Mouse (Mus musculus) heart, embryonic 10.5 days (tissue): ENCODE results near the gene Tpp1. TPM values are rescaled to one million over a fixed set of nuclear protein-coding genes. Genes with fewer than 3 reads are reported as not detected.

Experiments used
- DNase-seq: peaks from one replicate; pipeline ENCODE4 v3.0.0-alpha.2; 2017; ENCODE audit warnings: low spot score
- H3K27ac ChIP-seq: fragments of 300-500 bp; sonication (generic); 2 replicates; pipeline ENCODE4 v1.5.1; 2016; ENCODE audit warnings: mild to moderate bottlenecking
- H3K27me3 ChIP-seq: fragments of 300-500 bp; sonication (generic); 2 replicates; pipeline ENCODE4 v1.6.1; 2016; ENCODE audit warnings: mild to moderate bottlenecking; ENCODE audit not compliant: poor library complexity, insufficient read depth, severe bottlenecking
- H3K36me3 ChIP-seq: fragments of 300-500 bp; sonication (generic); 2 replicates; pipeline ENCODE4 v1.6.1; 2016; ENCODE audit warnings: mild to moderate bottlenecking, moderate library complexity
- H3K4me1 ChIP-seq: fragments of 300-500 bp; sonication (generic); 2 replicates; pipeline ENCODE4 v1.6.1; 2016; ENCODE audit warnings: mild to moderate bottlenecking
- H3K4me3 ChIP-seq: fragments of 300-500 bp; sonication (generic); 2 replicates; pipeline ENCODE4 v1.5.1; 2016; ENCODE audit warnings: mild to moderate bottlenecking, moderate library complexity
- H3K9me3 ChIP-seq: fragments of 300-500 bp; sonication (generic); 2 replicates; pipeline ENCODE4 v1.6.1; 2016; ENCODE audit warnings: mild to moderate bottlenecking, moderate library complexity
- WGBS: fragments of 180-500 bp; shearing (Covaris S2); methylation state at CpG from one replicate; pipeline ENCODE4 v1.1.7; 2016; 5-methylcytosine and 5-hydroxymethylcytosine counted together
- polyA plus RNA-seq: library from polyadenylated mRNA; unstranded; fragments of >200 nt; fragmentation: Nextera tagmentation; extraction: Ambion mirVana; gene quantifications from 2 replicates; pipeline ENCODE4 v1.2.1, GENCODE M21; 2016

Tpp1 gene
- polyA plus RNA-seq, result 76.5 and 95.2 TPM in 2 replicates

DNA sequence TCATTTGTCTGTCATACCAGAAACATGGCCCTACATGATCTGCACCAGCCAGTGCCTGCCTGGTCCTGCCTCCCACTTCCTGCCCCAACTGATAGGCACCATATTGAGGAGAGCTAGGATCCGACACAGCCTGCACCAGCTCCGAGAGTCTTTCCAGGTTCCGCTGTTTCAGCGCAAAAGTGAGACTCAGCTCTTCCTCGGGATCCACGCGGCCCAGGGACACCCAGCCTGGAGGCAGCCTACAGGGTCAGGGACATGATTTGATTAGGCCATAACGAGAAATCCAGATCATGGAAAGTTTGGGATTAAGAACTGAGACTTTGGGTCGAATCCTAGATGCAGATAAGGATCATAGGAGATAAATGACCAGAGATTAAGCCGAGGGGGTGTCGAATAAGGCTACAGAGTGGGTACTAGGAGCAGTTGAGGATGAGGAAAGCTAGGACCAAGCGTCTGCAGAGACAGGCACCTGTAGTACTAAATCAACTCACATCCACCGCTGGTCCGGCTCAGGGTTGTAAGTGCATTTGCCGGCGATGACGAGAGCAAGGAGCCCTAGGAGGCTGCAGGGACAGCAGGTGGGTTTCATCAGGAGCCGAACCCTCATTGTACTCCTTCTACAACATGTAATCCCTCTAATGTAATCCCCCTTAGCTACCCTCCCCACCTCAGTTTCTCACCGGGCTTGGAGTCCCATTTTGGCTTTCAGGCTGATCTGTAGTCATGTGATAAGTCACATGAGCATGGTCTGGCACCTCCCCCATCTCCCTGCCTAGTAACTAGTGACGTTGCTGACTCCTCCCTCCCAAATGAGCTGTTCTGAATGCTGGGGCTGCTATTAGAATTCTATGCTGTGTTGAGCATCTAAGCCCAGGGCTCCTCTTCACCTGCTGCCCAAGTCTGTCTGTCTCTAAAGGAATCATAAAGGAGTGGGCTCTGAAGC is at the start of gene Tpp1:
Tpp1 (minus strand) TSS at position 745 of the 943 bp plus-strand sequence.
- H3K4me1 ChIP-seq, result peaks cover 6% of the 10 kb centered on the region
- H3K4me3 ChIP-seq, result peak within 1 kb of the TSS; percentile 75
- no peaks in the 10 kb centered on the region for H3K9me3 ChIP-seq
- peak; percentile 94 for DNase-seq
- peaks cover 62% of the 10 kb centered on the region for H3K36me3 ChIP-seq
- peak within 1 kb of the TSS; percentile 86 for H3K27ac ChIP-seq
- no peaks in the 10 kb centered on the region for H3K27me3 ChIP-seq
- WGBS, result 19% methylated on average over 20 of the region's 20 CpGs

DNA sequence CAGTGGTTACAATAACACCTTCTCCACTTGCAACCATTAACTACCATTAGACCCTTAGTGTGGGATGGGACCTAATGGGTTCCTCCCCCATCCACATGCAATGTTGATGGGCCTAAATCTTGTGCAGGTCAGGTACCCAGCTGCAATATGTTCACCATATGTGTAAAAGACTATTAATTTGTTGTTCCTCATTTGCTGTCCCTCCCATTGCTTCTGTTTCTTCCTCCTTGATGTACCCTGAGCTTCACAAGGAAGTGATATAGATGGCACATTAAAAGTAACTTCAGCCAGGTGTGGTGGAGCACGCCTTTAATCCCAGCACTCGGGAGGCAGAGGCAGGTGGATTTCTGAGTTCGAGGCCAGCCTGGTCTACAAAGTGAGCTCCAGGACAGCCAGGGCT is 44.9 kb upstream of the Tpp1 start:
- WGBS, result 83% methylated on average over 3 of the region's 3 CpGs

DNA sequence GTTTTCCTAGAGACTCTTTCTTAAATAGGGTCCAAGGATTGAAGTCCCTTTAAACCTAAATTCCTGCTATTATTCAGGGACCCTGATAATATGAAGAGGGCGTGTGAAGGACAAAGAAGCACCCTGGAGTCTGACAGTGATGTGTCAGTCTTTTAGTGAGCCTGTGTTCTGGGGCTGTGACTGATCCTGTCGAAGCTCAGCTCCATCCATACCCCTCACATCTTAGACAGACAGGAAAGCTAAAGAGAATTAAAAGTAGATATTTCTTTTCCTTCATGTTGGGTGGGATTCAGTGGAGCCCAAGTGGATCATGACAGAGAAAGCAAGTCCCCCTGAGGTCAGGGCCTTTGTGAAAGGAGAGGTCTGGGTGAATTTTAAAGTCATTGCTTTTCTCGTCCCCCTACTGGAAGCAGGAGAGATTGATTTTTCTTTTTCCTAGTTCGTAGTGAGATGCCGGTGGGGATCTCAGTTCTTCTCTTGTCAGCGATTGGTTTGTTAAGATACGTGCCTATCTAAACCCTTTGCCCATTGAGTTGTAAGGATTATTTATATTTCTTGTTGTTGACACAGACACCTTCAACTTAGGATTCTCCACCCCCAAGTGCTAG is 43.8 kb upstream of the Tpp1 start:
- Histone ChIP-seq H3K4me3 (no peak overlapping the region), H3K36me3 (no peaks in the 10 kb centered on the region), H3K4me1 (no peaks in the 10 kb centered on the region), H3K27me3 (no peaks in the 10 kb centered on the region), H3K27ac (no peak overlapping the region), H3K9me3 (no peaks in the 10 kb centered on the region)
- 22% methylated on average over 7 of the region's 7 CpGs for WGBS
- DNase-seq, result no peak

More for the DNA sequence above, 44.9 kb upstream of the Tpp1 start:
- no peaks in the 10 kb centered on the region for H3K27me3 ChIP-seq
- H3K36me3 ChIP-seq, result no peaks in the 10 kb centered on the region
- H3K4me1 ChIP-seq, result no peaks in the 10 kb centered on the region
- no peaks in the 10 kb centered on the region for H3K9me3 ChIP-seq
- no peak overlapping the region for H3K4me3 ChIP-seq
- no peak overlapping the region for H3K27ac ChIP-seq
- no peak for DNase-seq

DNA sequence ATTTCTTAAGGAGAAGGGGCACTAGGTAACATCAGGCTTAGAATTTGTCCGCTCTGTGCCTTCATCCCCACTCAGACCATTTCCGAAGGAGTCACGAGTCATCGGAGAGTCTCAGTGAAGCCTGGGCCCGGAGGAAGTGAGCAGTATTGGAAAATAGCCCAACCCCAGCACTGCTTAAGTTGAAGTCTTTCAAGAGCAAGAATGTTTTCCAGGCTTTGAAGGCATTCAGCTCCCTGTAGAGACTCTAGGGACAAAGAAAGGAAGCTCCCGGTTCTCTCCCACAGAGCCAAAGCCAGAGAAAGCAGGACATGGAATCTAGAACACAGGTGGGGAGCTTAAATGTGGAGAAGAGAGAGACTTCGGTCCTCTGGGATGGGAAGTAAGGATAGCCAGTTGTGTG is 41.7 kb upstream of the Tpp1 start:
- H3K4me1 ChIP-seq, result no peaks in the 10 kb centered on the region
- no peak overlapping the region for H3K27ac ChIP-seq
- no peaks in the 10 kb centered on the region for H3K9me3 ChIP-seq
- WGBS, result 72% methylated on average over 7 of the region's 7 CpGs
- no peak for DNase-seq
- peaks cover 9% of the 10 kb centered on the region; the same call in 1 of the 2 replicates for H3K27me3 ChIP-seq
- H3K36me3 ChIP-seq, result no peaks in the 10 kb centered on the region
- no peak overlapping the region for H3K4me3 ChIP-seq

DNA sequence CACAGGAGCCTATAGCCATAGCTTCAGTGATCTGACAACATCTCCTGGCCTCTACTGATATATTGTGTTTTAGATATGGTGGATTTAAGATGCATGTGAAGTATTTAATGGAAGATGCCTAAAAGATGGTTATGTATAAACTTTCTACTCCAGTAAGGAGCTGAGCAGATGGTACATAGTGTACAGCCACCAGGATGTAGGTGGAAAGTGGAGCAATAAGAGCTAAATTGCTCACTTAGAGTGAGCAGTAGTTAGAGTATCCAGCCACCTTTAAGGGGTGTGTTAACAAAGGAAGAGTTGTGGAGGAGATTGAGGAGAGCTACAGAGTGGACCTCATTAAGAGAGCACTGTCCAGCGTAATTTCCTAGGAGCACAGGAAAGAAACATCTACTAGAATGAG is 39.1 kb upstream of the Tpp1 start:
- DNase-seq, result no peak
- Histone ChIP-seq H3K36me3 (no peaks in the 10 kb centered on the region), H3K27me3 (peaks cover 24% of the 10 kb centered on the region), H3K9me3 (no peaks in the 10 kb centered on the region), H3K4me3 (no peak overlapping the region), H3K27ac (no peak overlapping the region), H3K4me1 (peaks cover 11% of the 10 kb centered on the region)
- 69% methylated on average over 1 of the region's 1 CpGs for WGBS

DNA sequence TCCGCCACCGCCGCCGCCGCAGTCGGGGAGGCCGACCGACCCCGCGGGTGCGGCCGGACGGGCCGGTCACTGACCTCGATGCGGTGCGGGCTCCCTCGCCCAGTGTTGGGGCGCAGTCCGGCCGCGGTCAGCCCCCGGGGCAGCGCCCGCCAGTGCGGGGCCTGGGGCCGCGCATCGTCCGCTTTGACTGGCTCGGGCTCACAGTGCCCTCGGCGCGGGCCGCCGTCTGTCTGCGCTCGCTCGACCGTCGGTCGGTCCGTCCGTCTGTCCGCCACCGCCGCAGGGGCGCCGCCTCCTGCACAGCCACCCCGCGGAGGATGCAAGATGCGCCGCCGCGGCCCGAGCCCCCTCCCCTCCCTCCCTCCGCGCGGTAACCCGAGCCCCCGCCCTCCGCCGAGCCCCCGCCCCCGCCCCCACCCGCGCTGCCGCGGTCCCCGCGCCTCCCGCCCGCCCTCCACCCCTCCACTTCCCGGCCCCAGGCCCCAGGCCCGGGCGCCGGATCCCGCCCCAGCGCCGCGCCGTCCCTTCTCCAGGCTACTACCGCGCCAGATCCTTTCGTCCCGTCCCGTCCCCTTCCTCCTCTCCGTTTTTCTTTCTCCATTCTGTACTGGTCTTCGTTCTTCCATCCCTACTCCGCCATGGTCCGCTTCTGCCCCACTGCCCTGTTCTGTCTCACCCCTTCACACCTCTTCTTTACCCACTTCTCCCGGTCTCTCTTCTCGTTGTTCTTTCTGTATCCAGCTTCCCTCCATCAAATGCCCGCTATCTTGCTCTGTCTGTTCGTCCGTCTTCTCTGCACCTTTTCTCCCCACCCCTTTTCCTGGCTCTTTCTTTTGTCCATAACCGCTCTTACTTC is 35.5 kb upstream of the Tpp1 start, which contains the start of gene Dchs1:
Dchs1 (minus strand) TSS at position 370 of the 856 bp plus-strand sequence.
- Histone ChIP-seq H3K9me3 (no peaks in the 10 kb centered on the region), H3K27me3 (peaks cover 27% of the 10 kb centered on the region), H3K4me1 (peaks cover 28% of the 10 kb centered on the region), H3K27ac (peak within 1 kb of the TSS; percentile 92), H3K36me3 (no peaks in the 10 kb centered on the region), H3K4me3 (peak within 1 kb of the TSS; percentile 81)
- WGBS, result under 1% methylated on average over 77 of the region's 97 CpGs
- DNase-seq, result no peak

DNA sequence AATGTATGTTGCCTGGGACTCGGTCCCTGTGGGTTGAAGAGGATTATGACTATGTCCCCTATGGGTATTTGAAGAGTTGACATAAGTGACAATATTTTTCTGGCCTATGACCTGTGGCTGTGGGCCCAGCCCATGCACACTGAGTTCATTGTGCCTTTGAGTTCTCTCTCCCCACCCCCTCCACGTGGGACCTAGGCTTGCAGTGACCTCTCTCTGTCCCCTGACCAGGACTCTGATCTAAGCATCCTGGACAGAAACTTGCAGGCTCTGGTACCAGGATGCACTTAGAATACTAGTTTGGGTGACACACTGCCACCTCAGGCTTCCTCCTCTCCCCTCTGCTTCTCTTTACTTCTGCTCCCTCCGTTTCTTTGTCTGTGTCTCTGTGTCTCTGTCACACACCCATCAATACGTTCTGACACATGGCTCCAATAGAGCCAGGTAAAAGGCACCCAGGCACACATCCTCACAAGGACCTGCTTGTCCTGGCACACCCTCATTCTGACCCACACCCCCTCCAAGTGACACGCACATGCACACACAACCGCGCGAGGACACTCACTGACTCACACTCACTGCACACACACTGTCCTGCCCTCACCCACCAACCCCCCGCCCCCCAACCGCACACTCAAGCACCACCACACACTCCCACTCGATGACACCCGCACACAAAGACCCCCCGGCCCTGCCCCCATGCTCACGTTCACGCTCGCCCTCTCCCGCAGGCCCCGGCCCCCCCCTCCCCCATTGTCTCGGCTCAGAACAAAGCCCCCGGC is 34.7 kb upstream of the Tpp1 start:
- Histone ChIP-seq H3K36me3 (peaks cover 2% of the 10 kb centered on the region), H3K27me3 (peaks cover 27% of the 10 kb centered on the region), H3K27ac (peak overlapping the region; percentile 92), H3K9me3 (no peaks in the 10 kb centered on the region), H3K4me3 (peak overlapping the region; percentile 81), H3K4me1 (peaks cover 28% of the 10 kb centered on the region)
- no peak for DNase-seq
- WGBS, result 10% methylated on average over 19 of the region's 20 CpGs

DNA sequence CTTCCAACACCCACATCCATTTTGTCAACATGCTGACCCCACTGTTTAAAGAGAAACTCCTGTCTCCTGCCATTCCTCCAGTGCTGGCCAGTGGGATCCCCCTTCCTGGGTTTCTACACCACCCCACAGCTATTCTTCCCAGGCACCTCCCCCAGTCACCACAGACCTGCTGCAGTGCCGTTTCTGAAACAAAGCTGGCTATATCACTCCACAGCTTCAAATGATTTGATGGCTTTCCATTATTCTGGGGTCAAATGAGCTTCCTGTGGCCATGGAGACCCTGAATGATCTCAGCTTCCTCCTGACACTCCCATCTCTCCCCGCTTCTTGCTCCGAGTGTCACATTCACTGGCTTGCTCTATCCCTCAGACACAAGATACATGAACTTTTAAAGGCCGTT is 32.5 kb upstream of the Tpp1 start:
- H3K27me3 ChIP-seq, result peaks cover 26% of the 10 kb centered on the region
- no peak overlapping the region for H3K4me3 ChIP-seq
- no peaks in the 10 kb centered on the region for H3K9me3 ChIP-seq
- no peak for DNase-seq
- H3K4me1 ChIP-seq, result peaks cover 28% of the 10 kb centered on the region
- H3K36me3 ChIP-seq, result peaks cover 10% of the 10 kb centered on the region
- 49% methylated on average over 4 of the region's 4 CpGs for WGBS
- H3K27ac ChIP-seq, result no peak overlapping the region

DNA sequence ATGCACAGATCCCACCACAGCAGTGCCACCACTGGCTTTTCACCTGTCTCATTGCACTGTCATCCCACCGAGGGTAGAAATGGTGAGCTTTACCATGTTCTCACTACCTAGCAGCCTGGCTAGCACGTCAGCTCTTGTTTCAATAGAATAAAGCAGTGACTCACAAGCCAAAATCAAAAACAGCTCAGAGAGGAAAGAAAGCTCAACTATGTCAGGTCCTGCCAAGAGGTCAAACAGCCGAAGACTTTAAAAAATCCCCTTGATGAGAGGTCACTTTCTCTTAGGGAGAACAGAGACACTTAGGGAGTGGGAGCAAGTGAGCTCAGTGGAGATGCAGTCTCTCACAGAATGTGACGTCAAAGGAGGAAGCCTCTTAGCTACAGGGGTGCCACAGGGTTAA is 31.8 kb upstream of the Tpp1 start:
- Histone ChIP-seq H3K36me3 (peaks cover 10% of the 10 kb centered on the region), H3K27ac (no peak overlapping the region), H3K4me3 (no peak overlapping the region), H3K4me1 (peaks cover 34% of the 10 kb centered on the region), H3K9me3 (no peaks in the 10 kb centered on the region), H3K27me3 (peaks cover 19% of the 10 kb centered on the region)
- DNase-seq, result no peak
- WGBS, result 44% methylated on average over 4 of the region's 4 CpGs

DNA sequence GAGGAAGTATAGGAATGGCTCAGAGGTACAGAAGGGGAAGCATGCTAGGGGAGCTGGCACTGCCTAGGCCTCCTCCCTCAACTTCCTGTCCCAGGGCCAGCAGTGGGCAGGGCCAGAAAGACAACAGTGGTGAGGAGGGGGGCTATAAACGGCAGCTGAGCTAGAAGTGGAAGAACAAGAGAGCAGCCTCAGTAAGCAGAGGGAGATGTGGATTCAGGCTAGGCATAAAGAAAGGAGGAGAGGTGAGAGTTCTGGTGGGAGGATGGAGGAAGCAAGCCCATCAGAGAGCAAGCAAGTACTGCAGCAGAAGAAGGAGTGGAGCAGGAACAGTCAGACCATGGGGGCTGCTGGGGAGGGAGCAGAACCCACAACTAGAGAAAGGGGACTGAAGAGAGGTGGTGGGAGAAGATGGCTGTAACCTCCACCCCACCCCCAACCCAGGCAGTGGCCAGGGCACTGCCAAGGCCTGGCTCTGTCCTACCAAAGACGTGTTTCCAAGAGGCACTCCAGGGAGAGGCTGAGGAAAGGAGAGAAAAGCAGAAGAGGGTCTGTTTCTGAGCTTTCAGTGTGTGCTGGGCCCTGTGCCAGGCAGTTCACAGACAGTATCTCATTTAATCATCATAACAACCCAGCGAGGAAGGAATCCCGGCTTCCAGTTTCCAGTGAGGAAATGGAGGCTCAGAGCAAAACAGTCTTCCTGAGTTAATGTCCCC is 26.7 kb upstream of the Tpp1 start:
- peaks cover 14% of the 10 kb centered on the region for H3K36me3 ChIP-seq
- peak overlapping the region; percentile 33 for H3K4me3 ChIP-seq
- peak overlapping the region; percentile 79 for H3K27ac ChIP-seq
- no peaks in the 10 kb centered on the region for H3K27me3 ChIP-seq
- peaks cover 24% of the 10 kb centered on the region for H3K4me1 ChIP-seq
- H3K9me3 ChIP-seq, result no peaks in the 10 kb centered on the region
- DNase-seq, result peak; percentile 75
- WGBS, result 24% methylated on average over 4 of the region's 4 CpGs

DNA sequence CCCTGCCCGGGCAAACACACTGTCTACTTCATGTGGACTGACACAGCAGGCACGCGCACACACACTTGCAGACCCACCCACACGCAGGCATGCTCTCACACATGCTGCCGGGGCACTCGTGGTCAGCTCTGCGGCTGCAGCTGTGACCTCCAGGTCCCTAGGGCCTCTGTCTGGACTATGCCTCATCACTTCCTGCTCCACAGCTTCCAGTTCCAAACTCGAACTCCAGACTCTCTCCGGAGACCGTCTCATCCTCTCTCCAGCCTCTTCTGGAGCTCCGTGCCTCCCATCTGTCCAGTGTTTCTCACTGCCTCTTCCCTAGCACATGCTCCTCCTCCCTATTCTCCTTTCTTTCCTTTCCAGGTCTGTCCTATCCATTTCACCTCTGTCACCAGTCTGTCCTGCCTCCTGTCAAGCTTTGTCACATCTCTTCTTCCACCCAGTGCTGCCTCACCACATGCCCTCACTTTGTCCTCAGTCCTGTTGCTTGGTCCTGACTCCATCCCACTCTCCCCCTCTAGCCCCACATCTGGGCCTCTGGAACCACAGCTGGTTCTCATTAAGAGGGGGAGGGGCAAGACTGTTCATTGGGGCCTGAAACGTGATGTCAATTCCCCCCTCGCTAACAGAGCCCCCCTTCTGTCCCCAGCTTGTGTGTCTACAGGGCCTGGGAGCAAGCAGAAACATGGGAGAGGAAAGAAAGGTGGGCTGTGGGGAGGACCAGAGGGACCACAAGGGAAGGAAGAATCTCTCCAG is 25.9 kb upstream of the Tpp1 start:
- WGBS, result 44% methylated on average over 13 of the region's 13 CpGs
- H3K27ac ChIP-seq, result peak overlapping the region; percentile 79
- H3K36me3 ChIP-seq, result peaks cover 16% of the 10 kb centered on the region
- DNase-seq, result peak; percentile 77
- peaks cover 24% of the 10 kb centered on the region for H3K4me1 ChIP-seq
- H3K27me3 ChIP-seq, result no peaks in the 10 kb centered on the region
- no peaks in the 10 kb centered on the region for H3K9me3 ChIP-seq
- peak overlapping the region; percentile 33; the same call in 1 of the 2 replicates for H3K4me3 ChIP-seq
